Mouse (Mus musculus) left cerebral cortex, postnatal 10 days (tissue): ENCODE results near the gene Hmgb3. TPM values are rescaled to one million over a fixed set of nuclear protein-coding genes. Genes with fewer than 3 reads are reported as not detected.
"Not testable (repeated sequence)": the region's sequence is repeated elsewhere in the genome, so short reads cannot be mapped to it uniquely, and the experiment has no call there.

ENCODE experiments used
- DNase-seq, 2 experiments: peaks; one replicate each; pipeline ENCODE4 v3.0.0; 2021 to 2022; ENCODE audit warnings: low spot score in 2 of 2, mixed read lengths in 1 of 2; ENCODE audit errors: extremely low spot score in 1 of 2
- intact Hi-C: fragments of 180-260 bp; cut with DNase I; formaldehyde crosslinking; loops from one replicate; pipeline ENCODE4 v1.15.1; 2025
- total RNA-seq, 2 experiments: library from RNA; stranded (reverse); gene quantifications; 2 replicates each; pipeline ENCODE4 v1.2.3; 2021

Hmgb3 gene
- total RNA-seq = 100 to 1,000 TPM; 103 to 107 TPM

DNA sequence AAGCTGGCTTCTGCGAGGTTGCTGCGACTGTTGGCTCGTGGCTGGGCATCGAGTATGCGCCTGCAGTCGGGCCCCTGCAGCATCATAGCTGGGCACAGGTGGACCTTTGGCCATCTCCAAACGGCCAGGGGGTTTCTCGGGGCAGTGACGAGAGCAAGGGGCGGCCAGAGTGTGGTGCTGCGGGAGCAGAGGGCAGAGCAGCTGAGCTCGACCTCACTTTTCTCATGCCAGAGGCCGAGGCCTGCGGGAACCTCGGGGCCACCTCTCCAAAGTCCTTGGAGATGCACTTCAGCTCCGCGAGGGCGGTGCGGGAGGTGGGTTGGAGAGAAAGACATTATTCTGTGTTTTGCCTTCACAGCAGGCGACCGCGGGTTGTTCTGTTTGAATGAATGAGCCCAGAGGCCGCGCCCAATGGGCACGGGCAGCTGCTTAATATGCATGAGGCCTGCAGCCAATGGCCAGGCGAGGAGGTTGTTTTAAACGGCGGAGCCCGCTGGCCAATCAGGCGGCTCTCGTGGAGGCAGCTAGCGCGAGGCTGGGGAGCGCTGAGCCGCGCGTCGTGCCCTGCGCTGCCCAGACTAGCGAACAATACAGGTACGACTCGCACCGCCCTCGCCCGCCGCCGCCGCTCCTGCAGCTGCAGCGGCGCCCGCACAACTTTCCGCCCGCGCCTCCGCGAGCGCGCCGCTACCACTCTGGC lies at the start of gene Hmgb3:
Hmgb3 (plus strand) TSS at position 504 of the 700 bp plus-strand sequence.
- peak; percentile 78 to 87 for DNase-seq
- intact Hi-C loops = loop anchor here (5.0 kb wide), 2 partner anchors 63 to 128 kb away; partner anchors contain the start of gene Cd99l2

DNA sequence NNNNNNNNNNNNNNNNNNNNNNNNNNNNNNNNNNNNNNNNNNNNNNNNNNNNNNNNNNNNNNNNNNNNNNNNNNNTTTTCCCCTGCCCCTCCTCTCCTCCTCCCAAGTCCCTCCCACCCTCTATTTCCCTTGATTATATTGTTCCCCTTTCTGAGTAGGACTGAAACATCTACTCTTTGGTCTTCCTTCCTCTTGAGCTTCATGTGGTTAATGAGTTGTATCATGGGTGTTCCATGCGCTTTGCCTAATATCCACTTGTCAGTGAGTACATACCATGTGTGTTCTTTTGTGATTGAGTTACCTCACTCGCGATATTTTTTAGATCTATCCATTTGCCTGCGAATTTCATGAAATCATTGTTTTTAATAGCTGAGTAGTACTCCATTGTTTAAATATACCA lies 49.1 kb upstream of the Hmgb3 start:
- intact Hi-C loops = not testable (repeated sequence)

DNA sequence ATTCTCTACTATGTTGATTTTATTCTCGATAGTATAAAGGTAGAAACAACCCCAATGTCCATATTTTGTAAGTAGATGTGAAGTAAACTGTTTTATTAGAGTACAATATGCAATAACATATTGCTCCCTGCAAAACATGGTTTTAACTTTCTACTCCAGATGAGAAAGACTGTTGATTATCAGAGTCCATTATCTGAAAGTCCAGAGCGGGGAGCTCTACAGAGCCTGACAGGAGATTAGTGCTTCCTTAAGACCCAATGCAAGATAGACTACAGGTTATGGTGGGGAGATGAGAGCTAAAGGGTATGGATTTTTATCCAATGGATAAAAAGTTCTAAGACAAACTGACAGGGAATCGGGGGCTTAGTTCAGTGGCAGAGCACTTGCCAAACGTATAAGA lies 36.5 kb upstream of the Hmgb3 start:
- intact Hi-C loops = no loop called here
- no peak for DNase-seq

More for the DNA sequence above, 49.1 kb upstream of the Hmgb3 start:
- not testable (repeated sequence) for DNase-seq

DNA sequence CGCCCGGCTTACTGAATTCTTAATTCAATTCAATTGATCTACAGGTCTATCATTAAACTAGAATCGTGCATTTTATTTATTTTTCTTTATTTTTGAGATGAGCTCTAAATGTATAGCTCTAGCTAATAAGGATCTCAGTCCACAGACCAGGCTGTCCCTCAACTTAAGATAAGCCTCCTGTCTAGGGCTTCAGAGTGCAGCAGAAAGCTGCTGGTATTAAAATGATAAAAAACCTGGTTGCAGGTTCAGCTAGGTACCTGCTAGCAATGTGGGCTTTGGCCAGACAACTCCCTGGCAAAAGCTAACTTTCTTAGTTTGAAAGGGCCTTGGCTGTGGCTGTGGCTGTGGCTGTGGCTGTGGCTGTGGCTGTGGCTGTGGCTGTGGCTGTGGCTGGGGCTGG lies 32.8 kb upstream of the Hmgb3 start:
- intact Hi-C loops = no loop called here
- no peak for DNase-seq

DNA sequence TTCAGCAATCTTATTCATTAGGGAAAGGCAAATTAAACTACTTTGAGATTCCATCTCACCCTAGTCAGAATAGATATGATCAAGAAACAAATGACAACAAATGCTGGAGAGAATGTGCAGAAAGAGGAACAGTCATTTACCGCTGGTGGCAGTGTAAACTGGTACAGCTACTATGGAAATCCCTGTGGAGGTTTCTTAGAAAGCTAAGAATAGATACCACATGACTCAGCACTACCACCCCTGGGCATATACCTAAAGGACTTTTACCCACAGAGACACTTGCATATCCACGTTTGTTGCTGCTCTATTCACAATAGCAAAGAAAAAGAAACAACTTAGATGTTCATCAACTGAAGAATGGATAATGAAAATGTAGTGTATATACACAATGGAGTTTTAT lies 31.4 kb upstream of the Hmgb3 start:
- no peak for DNase-seq
- intact Hi-C loops = no loop called here

DNA sequence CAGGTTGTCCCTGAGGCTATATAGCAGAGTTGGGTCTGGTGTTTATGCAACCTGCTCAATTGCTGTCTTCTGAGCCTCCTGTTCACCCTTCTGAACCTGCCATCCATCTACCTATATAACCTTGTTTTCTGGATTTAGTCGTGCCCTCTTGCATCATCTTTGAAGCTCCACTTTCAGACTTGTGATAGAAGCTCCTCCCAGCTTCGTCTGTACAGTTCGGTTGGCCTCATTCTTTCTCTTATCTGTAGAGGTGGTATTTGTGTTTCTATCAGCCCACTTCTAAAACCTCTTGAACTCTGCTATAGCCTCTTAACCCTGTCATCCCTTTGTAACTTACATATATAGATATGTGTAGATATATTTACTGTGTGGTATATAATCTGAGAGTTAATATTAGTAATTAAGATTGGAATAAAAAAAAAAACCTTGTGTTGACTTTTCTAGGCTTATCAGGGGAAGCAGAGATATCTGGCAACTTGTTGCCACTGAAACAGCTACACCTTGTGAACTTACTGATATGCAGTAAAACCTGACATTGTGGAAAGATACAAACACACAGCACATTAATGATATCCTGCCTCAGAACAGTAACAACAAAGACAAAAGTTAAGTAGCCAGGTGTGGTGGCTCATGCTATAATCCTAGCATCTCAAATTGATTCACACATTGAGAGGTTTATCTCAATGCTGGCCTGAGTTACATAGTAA lies 30.0 kb upstream of the Hmgb3 start:
- DNase-seq = no peak
- intact Hi-C loops = no loop called here

DNA sequence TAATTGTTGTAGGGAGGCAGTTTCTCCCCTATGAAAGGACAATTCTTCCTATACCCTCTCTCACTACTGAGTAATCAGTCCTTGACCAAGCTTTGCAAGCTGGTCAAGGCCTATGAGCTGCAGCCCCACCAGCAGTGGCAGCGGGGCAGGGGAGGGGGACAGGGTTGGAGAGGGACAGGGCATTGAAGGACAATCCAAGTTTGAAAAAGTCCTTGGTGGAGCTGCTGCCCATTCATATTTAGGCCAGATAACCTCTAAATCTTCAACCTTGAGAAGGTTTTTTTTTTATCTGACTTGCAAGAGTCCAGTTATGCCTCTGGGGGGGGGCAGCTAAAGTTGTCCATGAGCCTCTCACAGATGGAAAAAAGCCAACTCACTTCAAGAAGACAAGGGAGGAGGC lies 28.3 kb upstream of the Hmgb3 start:
- intact Hi-C loops = no loop called here
- no peak for DNase-seq

DNA sequence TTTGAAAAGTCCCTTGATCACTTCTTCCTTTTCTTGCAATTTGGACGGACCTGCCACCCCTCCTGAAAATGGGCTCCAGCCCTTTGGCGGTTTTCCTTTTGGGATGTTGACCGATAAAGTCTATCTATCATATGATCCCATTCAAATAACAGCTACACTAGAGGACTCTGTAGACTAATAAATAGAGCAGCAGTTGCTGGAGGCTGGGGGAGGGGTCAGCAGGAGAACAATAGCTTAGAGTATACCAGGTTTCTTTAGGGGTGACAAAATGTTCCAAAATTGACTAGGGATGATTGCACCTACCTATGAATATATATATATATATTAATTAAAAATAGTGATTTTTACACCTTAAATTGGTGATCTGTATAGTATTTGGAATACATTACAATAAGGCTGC lies 27.6 kb upstream of the Hmgb3 start:
- no peak for DNase-seq
- intact Hi-C loops = no loop called here

DNA sequence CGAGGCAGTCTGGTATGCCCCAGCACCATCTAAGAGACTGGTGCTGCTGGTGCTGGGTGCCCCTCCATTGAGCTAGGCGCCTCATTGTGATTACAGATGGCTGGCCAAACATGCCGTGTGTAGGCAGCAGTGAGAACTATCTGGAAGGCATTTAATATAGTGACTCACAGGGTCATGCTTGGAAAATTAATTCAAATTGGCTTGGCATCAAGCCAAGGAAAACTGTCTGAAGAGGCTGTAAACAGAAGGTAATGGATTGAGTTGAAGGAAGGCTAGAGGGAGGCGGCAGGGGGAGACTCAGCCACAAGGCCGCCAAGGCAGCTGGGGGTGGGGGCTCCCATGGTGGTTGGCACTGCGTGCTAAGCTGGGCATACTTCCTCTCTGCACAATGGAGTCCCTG lies 27.1 kb upstream of the Hmgb3 start:
- DNase-seq = no peak
- intact Hi-C loops = no loop called here

DNA sequence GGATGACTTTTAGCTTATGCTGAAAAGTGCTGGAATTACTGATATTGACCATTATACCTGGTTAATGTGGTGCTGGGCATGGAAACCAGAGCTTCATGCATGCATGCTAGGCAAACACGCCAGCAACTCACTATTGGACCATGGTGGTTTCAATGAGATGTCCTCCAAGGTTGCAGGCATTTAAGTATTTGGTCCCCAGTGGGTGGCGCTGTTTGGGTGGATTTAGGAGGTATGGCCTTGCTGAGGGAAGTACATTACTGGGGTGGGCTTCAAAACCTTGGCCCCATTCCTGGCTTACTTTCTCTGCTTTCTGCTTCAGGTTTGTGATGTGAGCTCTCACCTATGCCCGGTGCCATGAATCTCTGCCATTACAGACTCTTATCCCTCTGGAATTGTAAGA lies 23.1 kb upstream of the Hmgb3 start:
- DNase-seq = no peak
- intact Hi-C loops = no loop called here

DNA sequence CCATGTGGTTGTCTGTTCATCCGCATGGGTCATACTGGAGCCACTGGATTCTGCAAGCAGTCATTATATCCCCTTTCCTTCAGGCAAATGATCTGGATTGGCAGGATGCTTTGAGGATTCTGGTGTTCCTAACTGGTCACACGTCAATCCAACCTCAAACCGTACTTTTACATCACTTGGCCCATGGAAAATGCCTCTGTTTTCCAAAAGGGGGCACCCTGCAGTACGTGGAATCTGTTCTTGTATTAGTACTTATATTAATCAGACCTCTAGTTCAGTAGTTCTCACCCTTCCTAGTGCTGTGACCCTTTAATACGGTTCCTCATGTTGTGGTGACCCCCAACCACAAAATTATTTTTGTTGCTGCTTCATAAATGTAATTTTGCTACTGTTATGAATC lies 21.6 kb upstream of the Hmgb3 start:
- intact Hi-C loops = no loop called here
- no peak for DNase-seq

DNA sequence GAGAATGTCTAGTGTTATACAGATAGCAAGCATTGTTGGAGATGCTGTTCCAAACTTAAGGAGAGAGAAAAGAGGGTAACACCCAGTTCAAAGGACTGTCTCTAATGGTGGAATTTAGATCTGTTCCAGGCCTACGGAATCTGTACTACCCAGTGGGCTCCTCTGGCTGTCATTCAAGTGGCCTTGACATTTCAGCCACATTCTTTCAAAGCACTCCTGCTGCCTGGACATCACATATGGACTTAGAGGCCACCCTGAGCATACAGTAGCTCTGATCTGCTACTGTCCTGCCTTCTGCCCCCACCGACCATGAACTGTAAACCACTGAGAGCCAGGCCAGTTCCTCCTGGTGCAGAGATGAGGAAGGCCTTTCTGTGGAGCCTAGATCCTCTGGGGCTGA lies 17.9 kb upstream of the Hmgb3 start:
- DNase-seq = no peak
- intact Hi-C loops = no loop called here

DNA sequence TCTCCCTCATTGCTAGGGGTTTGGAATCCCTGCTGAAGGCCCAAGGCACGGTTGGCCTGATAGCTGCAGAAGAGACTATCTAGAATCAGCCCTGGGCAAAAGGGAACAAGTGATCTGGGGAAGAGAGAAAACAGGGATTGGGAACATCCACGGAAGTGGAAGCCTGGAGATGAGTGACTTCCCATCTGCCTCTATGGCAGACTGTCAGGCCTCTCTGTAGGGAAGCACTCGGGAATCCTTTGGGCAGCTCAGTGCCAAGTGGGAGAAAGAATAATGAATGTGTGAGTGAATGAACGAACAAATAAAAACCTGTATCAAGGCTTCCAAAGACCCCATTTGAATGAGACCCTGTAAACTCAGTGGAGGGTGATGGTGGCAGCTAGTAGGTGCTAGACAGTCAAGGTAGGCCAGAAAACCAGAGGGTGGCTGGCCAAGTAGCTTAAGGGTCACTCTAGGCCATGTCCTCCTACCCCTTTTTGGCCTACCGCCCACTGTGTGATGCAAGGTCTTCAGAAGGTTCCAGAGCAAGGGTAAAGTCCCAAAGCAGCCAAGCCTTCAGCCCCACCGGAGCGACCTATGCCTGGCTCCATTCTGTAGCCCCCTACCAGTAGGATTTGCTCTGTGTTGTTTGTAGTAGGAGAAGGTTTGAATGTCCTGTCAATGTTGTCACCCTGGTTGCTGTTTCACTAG lies 14.8 kb upstream of the Hmgb3 start:
- no peak for DNase-seq
- intact Hi-C loops = no loop called here

DNA sequence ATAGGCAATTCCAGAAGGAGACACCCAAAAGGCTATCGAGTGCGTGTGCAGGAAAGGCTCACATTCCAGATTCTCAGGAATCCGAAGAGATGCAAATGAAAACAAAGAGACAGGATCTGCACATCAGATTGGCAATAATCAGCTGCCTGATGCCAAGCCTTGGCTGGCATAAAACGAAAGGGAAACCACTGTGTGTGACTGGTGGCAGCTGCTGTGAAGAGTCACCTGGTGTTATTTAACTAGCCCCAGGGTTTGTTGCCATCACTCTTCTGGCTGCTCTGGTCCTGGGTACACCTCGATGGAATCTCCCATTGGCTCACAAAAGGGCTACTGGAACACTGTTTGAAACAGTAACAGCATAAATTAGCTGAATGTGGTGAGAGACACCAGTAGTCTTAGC lies 11.0 kb upstream of the Hmgb3 start:
- intact Hi-C loops = no loop called here
- DNase-seq = no peak

DNA sequence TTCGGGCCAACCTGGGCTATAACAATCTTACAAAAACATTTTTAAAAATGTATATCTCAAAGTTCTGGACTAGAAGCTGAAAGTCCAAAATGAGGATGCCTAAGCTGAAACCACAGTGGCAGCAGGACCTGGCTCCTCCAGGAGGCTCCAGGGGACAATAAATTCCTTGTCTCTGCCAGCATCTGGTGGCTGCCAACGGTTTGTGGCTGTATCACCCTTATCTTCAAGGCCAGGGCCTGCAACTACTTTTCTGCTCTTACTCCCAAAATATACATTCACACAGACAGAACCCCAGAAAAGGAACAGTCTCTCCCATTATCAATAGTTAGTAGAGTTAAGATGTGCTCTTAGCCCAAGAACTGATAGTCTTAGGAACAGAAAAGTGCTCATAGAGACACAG lies 10.6 kb upstream of the Hmgb3 start:
- no peak for DNase-seq
- intact Hi-C loops = no loop called here

DNA sequence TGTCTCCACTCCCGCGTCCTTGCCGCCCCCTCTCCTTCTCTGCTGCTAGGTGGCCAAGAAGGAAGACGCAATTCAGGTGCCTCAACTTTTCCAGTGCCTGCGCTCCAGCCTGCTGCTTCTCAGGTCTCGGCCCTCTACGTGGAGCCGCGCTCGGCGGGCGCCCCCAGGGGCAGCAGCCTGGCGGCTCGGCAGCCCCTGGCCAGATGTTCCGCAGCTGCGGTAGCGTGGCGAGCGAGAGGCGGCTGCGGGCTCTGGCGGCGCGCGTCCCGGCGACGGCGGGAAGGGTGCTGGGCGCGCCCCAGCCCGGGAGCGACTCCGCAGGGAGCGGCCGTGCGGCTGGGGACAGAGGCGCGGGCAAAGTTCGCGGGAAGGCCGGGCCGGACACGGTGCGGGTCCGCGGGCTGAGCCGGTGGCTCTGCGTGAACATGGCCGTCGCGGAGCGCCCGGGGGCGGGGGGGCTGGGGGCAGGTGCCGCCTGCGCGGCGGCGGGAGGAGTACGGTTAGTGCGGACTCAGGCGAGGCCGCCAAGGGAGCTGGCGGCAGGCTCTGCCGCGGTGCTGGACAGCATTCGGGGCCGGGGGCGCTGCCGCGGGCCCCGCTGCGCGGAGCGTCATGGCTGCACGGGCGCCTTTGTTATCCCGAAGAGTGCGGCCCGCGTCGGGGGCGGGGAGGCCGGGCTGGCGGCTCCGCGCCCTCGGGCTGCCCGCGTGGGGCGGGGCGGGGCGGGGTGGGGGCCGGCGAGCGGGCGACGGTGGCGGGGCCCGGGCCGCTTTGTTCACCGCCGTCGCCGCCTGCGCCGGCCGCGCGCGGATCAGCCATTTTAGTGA lies 610 bp downstream of the Hmgb3 start:
- intact Hi-C loops = loop anchor here (5.0 kb wide), 2 partner anchors 64 to 129 kb away; partner anchors contain the start of gene Cd99l2
- DNase-seq = peak in 1 of 2 experiments; percentile 46

DNA sequence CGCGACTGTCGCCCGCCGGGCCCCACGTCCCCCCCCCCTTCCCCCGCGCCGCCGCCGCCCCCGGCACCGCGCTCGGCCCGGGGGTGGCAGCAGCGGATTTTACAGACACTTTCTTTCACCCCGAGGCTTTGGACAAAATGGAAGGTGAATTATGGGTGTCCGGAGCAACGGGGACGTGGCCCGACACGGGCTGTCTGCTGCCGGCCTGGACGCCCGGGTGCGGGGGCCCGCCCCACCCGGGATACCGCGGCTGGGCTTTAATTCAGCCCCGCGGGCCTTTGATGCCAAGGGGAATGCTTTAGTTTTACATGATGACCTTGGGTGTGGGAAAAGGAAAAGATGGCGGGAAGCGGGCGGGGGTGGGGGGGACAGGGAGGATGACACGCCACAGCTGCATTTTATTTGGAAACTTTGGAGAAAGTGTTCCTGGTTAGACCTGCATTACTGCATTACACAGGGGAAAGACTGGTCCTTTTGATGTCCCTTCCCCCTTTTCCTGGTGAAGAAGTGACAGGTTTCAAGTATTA lies 1.3 kb downstream of the Hmgb3 start:
- intact Hi-C loops = loop anchor here (5.0 kb wide), 2 partner anchors 65 to 130 kb away; partner anchors contain the start of gene Cd99l2
- DNase-seq = peak in 1 of 2 experiments; percentile 16

DNA sequence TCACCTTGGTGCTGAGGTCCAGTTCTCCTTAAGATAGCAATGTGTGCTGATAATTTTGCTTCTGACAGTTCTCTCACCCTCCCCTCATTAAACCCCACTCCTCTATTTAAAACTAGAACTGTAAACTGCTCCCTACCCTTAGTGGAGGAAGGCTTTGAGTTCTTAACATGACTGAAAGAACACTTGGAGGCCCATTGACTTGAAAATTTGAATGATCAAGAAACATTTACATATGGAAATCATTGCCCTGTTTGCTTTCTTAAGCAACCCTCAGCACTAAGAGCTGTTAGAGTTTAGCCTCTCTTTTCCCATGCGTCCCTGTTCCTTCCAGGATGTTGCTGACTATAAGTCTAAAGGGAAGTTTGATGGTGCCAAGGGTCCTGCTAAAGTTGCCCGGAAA lies 3.6 kb downstream of the Hmgb3 start:
- DNase-seq = no peak
- intact Hi-C loops = loop anchor here (5.0 kb wide), 2 partner anchors 67 to 132 kb away; partner anchors contain the start of gene Cd99l2

DNA sequence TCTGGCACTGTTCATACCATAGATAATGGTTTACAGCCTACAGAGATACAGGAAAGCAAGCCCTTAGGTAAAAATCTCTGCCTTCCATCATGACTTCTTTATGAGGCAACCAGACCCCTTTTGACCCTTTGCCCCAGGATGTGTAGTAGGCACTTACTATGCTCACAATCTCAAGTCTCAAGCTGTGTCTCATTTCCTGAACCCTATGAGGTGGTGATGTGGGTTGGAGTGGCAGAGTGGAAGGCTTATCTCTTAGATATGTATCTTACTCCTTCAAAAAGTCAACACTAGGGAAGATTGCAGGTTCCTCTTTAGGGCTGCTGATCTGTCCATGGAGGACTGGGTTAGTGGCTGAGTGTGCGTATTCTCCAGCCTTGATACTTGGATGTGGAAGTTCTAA lies 5.1 kb downstream of the Hmgb3 start:
- intact Hi-C loops = no loop called here
- DNase-seq = no peak
